Mouse (Mus musculus) frontal cortex, adult 2 months (tissue): Measurements from ENCODE around the gene Phf12. TPM values are rescaled to one million over a fixed set of nuclear protein-coding genes. Genes with fewer than 3 reads are reported as not detected.

Experiments
- DNase-seq, 2 experiments: peaks; one replicate each; pipeline ENCODE4 v3.0.0; 2022; ENCODE audit warnings: low spot score in 1 of 2; ENCODE audit errors: extremely low spot score in 1 of 2
- polyA plus RNA-seq: library from polyadenylated mRNA; depleted of rRNA; stranded (reverse); fragments of >200 nt; gene quantifications from 2 replicates; pipeline ENCODE4 v1.2.3, GENCODE M21; 2012; rRNA removed

Phf12 gene
- 43.8 and 45.3 TPM in 2 replicates for polyA plus RNA-seq

- peak; percentile 99 to 100 for DNase-seq
Measured at GRCm38 (mm10) chr11:77982441-77982905, at the start of gene Phf12. Gene Phf12, plus strand, starts transcription at chr11:77982754.

- no peak for DNase-seq
Measured at GRCm38 (mm10) chr11:77934111-77934521, 48.4 kb upstream of the Phf12 start.

- DNase-seq: no peak
Measured at GRCm38 (mm10) chr11:77934568-77935311, 47.8 kb upstream of the Phf12 start.

- no peak for DNase-seq
Measured at GRCm38 (mm10) chr11:77936846-77937245, 45.7 kb upstream of the Phf12 start.

GRCm38 (mm10) chr11:77937649-77938410 is 44.7 kb upstream of the Phf12 start:
- no peak for DNase-seq

- DNase-seq: no peak
Measured at GRCm38 (mm10) chr11:77942230-77942629, 40.3 kb upstream of the Phf12 start.

- no peak for DNase-seq
Measured at GRCm38 (mm10) chr11:77947860-77948259, 34.7 kb upstream of the Phf12 start.

GRCm38 (mm10) chr11:77950125-77950685 is 32.3 kb upstream of the Phf12 start:
- DNase-seq: no peak

- peak; percentile 47 to 76 for DNase-seq
Measured at GRCm38 (mm10) chr11:77950797-77951228, 31.7 kb upstream of the Phf12 start.

- DNase-seq: no peak
Measured at GRCm38 (mm10) chr11:77953671-77954070, 28.9 kb upstream of the Phf12 start.

- DNase-seq: no peak
Measured at GRCm38 (mm10) chr11:77956428-77956827, 26.1 kb upstream of the Phf12 start.

GRCm38 (mm10) chr11:77958268-77958667 is 24.3 kb upstream of the Phf12 start:
- no peak for DNase-seq

- no peak for DNase-seq
Measured at GRCm38 (mm10) chr11:77958932-77959331, 23.6 kb upstream of the Phf12 start.

- peak; percentile 64 to 83 for DNase-seq
Measured at GRCm38 (mm10) chr11:77960199-77960598, 22.4 kb upstream of the Phf12 start.

- DNase-seq: no peak
Measured at GRCm38 (mm10) chr11:77960898-77961297, 21.7 kb upstream of the Phf12 start.

- no peak for DNase-seq
Measured at GRCm38 (mm10) chr11:77962946-77963345, 19.6 kb upstream of the Phf12 start.

- no peak for DNase-seq
Measured at GRCm38 (mm10) chr11:77964415-77965095, 18.0 kb upstream of the Phf12 start.

- peak; percentile 82 to 89 for DNase-seq
Measured at GRCm38 (mm10) chr11:77965101-77966036, 17.2 kb upstream of the Phf12 start.

- DNase-seq: no peak
Measured at GRCm38 (mm10) chr11:77966037-77966391, 16.5 kb upstream of the Phf12 start.

GRCm38 (mm10) chr11:77967114-77967513 is 15.4 kb upstream of the Phf12 start:
- peak; percentile 53 to 94 for DNase-seq
